Mouse (Mus musculus) liver, adult (tissue): ENCODE results near the gene Klhl29.

Experiments used
- GATA4 ChIP-seq: IDR thresholded peaks from 2 replicates; pipeline ENCODE4 v1.6.1; 2014; ENCODE audit warnings: mild to moderate bottlenecking, low read length; ENCODE audit not compliant: insufficient replicate concordance

Klhl29 gene

DNA sequence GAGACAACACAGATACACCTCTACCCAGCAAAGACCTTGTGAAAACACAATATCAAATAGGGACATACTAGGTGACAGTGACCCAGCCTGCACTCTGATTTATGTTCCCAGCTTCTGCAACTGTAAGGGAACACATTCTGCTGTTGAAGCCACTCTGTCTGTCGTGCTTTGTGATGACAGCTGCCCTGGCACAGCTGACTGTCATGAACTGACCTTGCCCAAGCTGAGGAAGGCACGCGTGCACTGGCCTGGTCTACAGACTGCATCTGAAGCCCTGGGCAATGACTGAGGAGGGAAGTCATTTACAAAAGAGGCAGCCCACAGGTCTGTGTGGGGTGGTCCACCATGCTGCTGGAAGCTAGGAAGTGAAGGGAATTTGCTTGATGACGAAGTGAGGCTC, 246.3 kb downstream of the Klhl29 start:
- no peak for TF ChIP-seq GATA4

DNA sequence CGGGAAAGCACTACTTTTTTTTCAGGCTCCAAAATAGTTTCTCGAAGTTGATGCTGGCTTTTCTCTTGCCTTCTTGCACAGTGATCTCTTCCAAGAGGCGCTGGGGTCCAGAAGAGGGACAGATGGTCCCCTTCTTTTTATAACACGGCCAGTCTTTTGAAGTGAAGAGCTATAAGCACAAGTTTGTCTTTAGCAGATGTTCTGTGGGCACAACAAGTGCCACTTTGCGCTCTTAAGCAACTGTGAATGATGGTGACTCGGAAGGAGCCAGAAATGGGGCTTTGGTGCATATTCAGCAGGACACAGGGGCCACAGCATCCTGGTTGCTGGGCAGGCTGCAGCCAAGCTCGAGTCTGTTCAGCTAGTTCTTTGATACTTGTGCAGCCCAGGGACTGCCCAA, 249.6 kb downstream of the Klhl29 start:
- TF ChIP-seq GATA4: no peak

DNA sequence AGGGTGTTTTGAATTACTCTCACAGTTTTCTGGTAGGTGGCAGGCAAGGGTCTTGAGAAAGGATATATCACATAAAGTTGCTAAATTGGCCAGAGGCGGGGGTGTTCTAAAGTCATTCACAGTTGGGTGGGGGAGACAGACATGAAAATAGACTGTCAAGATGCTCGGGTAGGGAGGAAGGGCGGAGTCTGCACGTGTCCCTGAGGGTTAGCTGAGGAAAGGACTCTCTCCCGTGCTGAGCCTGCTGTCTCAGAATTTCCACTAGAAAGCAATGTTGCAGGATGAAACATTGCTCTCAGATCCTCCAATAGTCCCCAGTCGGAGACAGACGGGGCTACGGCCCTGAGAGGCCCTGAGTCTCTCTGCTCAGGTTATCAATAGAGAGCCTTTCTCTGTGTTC, 252.5 kb downstream of the Klhl29 start:
- no peak for TF ChIP-seq GATA4

GRCm38 (mm10) chr12:5120249-5120648, 255.2 kb downstream of the Klhl29 start:
- TF ChIP-seq GATA4: no peak

- no peak for TF ChIP-seq GATA4
Measured at GRCm38 (mm10) chr12:5119726-5120125, 255.8 kb downstream of the Klhl29 start.

DNA sequence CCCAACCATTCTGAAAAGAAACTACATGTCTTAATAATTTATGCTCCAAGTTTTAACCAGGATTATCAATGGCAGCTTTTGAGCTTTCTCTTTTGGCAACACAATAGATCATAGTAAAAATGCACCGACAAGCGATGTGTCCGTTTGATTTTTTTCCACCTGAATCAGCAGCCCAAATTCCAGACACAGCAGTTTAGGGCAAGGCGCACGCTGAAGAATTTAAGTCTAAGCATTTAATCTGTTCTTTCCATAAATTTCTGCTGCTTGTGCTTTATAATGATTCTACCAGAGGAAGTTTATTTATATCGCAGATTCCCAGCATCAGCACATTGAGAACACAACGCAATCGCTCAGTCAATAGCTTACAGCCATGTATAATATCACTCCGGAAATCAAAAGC, 256.2 kb downstream of the Klhl29 start:
- TF ChIP-seq GATA4: no peak

GRCm38 (mm10) chr12:5116605-5117004, 258.9 kb downstream of the Klhl29 start:
- no peak for TF ChIP-seq GATA4

DNA sequence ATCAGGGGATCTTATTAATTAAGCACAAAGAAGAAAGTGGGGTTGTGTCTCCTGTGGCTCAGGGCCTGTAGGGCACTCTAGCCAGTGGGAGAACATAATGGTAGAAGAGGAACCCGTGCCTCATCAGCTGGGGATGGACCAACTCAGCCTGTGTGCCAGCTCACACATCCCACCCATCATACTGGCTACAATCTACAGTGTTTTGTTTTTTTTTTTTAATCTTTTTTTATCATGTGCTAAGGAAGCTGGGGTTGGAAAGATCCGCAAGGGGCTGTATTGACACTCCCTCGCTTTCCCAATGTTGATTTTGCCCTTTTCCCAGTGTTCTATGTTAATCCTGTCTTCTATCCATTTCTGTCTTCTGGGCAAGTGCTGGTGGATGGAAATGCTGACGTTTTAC, 260.9 kb downstream of the Klhl29 start:
- no peak for TF ChIP-seq GATA4

GRCm38 (mm10) chr12:5111343-5111742, 264.1 kb downstream of the Klhl29 start:
- TF ChIP-seq GATA4: no peak

DNA sequence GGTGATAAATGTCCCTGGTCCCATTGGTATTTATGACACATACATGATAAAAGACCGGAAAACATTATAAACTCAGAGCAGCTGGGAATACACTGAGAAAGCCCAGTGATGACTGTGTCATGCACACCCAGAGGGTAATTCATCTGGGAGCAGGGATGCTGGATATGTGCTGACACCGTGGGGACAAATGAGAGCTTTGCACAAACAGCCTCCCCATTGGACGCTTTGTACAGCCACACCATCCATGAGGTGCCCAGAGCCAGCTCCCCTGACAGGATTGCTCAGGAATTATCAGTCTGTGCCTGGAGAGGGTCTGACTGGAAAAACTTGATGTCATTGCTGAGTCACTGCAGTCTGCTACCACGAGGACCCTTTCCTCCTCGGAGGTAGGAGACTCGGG, 266.9 kb downstream of the Klhl29 start:
- no peak for TF ChIP-seq GATA4

DNA sequence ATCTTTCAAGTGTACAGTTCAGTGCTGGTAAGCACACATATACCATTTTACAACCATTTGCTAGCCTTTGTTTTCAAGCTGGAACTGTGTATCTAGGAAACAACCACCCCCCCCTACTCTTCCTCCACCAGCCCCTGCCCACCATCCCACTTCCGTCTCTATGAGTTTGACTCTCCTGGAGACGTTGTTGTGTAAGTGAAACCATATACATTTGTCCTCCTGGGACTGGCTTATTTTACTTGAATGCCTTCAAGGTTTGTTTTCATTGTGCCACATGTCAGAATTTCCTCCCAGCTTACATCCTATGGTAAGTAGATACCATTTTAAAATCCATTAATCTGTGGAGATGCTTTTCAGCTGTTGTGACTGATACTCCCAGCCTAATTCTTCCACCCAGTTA, 267.7 kb downstream of the Klhl29 start:
- no peak for TF ChIP-seq GATA4

- no peak for TF ChIP-seq GATA4
Measured at GRCm38 (mm10) chr12:5104422-5105052, 270.9 kb downstream of the Klhl29 start.

DNA sequence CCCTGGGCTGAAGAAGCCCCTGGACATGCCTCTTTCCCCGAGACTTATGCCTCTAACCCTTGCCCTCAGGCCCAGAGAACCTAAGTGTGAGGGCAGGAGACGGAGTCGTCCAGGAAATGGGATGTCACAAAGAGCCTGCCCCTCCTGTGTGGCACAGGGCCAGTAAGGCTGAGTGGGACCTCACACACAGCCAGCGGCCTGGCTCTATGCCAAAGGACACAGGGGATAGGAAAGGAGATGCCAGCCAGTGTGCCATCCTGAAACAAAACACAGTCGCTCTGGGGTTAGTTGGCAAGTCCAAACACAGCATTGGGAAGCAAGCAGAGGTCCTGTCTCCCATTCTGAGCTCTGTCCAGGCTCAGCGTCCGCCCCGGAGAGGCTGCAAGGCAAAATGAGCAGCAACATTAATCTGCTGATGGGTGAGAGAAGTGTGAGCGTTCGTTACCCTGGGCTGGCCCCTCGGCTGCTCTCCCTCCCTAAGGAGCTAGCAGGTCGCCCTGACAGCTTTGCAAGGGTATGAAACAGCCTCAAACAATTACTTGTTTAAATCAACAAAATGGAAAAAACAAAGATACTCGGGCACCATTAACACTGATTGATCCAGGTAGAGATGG, 274.0 kb downstream of the Klhl29 start:
- TF ChIP-seq GATA4: no peak

DNA sequence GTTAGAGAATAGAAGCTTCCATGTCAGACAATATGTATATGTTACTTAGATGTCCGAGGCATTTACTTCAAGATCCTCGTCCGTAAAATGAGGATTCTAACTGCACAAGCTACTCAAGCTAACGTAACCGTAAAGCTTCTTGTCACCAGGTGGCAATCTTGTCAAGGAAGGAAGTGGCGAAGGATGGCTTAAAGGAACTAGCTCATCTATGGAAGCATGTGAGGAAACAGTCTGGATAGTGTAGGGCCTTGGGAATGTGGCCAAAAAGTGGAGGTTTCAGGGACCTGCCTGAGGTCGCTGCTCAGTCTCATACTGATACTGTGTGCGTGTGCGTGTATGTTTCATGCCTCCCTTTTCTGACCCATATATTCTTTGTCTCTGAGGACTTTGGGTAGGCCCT, 275.9 kb downstream of the Klhl29 start:
- no peak for TF ChIP-seq GATA4

- no peak for TF ChIP-seq GATA4
Measured at GRCm38 (mm10) chr12:5088639-5089038, 286.8 kb downstream of the Klhl29 start.

GRCm38 (mm10) chr12:5087787-5088519, 287.5 kb downstream of the Klhl29 start:
- no peak for TF ChIP-seq GATA4
